Mouse (Mus musculus) activated CD4-positive, CD25-positive, alpha-beta regulatory T cell, adult 9 weeks (primary cell): ENCODE results near the gene Gm3149. TPM values are rescaled to one million over a fixed set of nuclear protein-coding genes. Genes with fewer than 3 reads are reported as not detected.

ENCODE experiments used
- polyA plus RNA-seq: library from polyadenylated mRNA; unstranded; fragments of 100-300 nt; shearing (Covaris generic); gene quantifications from one replicate; pipeline ENCODE4 v1.2.1, GENCODE M21; 2017

Gm3149 gene
- not detected for polyA plus RNA-seq

DNA sequence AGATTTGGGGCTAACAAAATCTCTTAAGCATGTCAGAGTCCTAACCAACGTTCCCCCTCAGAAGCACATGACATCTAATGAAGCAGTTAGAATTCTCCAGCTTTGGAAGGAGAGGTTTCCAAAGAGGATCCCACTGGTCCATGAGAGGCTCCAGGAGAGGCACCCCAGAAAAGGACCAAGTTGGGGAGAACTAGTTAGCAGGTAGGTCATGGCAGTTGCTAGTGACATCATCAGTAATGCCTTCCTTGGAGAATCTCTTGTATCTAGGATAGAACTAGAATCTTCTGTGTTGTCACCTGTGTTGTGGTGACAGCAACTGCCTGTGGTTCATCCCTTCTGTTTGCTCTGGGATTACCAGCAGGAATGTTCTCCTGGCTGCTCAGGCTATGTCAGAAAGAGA is at the start of gene Gm3149:
Gene Gm3149 (plus strand): TSS at position 301 of the 400 bp plus-strand sequence.

DNA sequence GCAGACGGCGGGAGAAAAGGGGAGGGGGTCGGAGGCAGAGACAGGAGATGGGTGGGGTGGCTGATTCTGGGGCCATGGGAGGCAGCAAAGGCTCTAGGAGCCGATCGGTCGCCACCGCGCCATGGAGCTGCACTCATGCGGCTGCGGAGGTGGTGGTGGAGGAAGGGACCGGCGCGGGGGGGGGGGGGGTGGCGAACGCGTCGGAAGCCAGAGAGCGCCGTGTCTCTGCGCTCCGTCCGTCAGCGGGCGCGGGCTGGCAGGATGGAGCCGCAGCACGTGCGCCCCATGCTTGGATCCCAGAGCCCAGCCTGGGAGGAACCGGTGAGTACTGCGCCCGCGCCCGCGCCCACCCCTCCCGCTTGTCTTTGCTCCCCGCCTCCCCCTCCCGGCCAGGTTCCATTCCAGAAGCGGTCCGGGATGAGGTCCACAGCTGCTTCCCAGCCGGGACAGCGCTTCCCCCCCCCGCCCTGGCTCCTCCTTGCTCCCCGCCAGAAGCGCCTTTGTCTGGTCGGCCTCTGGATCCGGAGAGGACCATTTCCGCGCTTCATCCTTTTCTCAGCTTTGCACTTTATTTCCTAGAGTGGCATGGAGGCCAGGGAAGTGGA is 17.5 kb downstream of the Gm3149 start, which contains the start of gene 2610042L04Rik:
Gene 2610042L04Rik (plus strand): TSS at position 288 of the 605 bp plus-strand sequence.

Other genes with a start within 250 kb of the Gm3149 start
- gene Gm3115, start 233.2 kb upstream of the Gm3149 start, polyA plus RNA-seq: not detected
- 1.8 TPM for gene Gm8108, start 206.8 kb upstream of the Gm3149 start, polyA plus RNA-seq
- not detected for gene Gm3127, start 152.3 kb upstream of the Gm3149 start, polyA plus RNA-seq
- gene Gm2974, start 134.7 kb upstream of the Gm3149 start, polyA plus RNA-seq: 3.0 TPM
- not detected for gene Gm3138, start 67.7 kb upstream of the Gm3149 start, polyA plus RNA-seq
- gene 2610042L04Rik, start 17.5 kb downstream of the Gm3149 start, polyA plus RNA-seq: 3.4 TPM
- gene Gm3159, start 80.2 kb downstream of the Gm3149 start, polyA plus RNA-seq: not detected
- gene Gm3164, start 98.2 kb downstream of the Gm3149 start, polyA plus RNA-seq: 3.0 TPM
- 1.8 TPM for gene Gm3173, start 113.7 kb downstream of the Gm3149 start, polyA plus RNA-seq
- gene Gm3182, start 164.5 kb downstream of the Gm3149 start, polyA plus RNA-seq: not detected
- gene Gm3047, start 238.1 kb downstream of the Gm3149 start, polyA plus RNA-seq: not detected